Mouse (Mus musculus) urinary bladder, postnatal 4 days (tissue): ENCODE data around the gene Proser2.
A peak's percentile ranks its signal among the peaks of the same experiment; 100 is the strongest.

ENCODE experiments used
- DNase-seq, 2 experiments: peaks; one replicate each; pipeline ENCODE4 v3.0.0; 2021 to 2022; ENCODE audit warnings: low spot score in 2 of 2

The Proser2 gene

GRCm38 (mm10) chr2:6129555-6130355 is at the start of gene Proser2:
TSS of gene Proser2 (minus strand) at chr2:6130211.
- peak; percentile 79 to 81 for DNase-seq

- DNase-seq: no peak
Measured at GRCm38 (mm10) chr2:6179749-6180117, 49.7 kb upstream of the Proser2 start.

- no peak for DNase-seq
Measured at GRCm38 (mm10) chr2:6178901-6179748, 49.1 kb upstream of the Proser2 start.

- no peak for DNase-seq
Measured at GRCm38 (mm10) chr2:6173013-6173412, 43.0 kb upstream of the Proser2 start.

GRCm38 (mm10) chr2:6168560-6168959 is 38.5 kb upstream of the Proser2 start:
- no peak for DNase-seq

- peak; percentile 39 to 79 for DNase-seq
Measured at GRCm38 (mm10) chr2:6167843-6168558, 38.0 kb upstream of the Proser2 start.

GRCm38 (mm10) chr2:6165771-6166170 is 35.8 kb upstream of the Proser2 start:
- DNase-seq: no peak

- DNase-seq: no peak
Measured at GRCm38 (mm10) chr2:6164606-6165290, 34.7 kb upstream of the Proser2 start.

GRCm38 (mm10) chr2:6162366-6163040 is 32.5 kb upstream of the Proser2 start:
- peak; percentile 39 to 61 for DNase-seq

- no peak for DNase-seq
Measured at GRCm38 (mm10) chr2:6159735-6160134, 29.7 kb upstream of the Proser2 start.

GRCm38 (mm10) chr2:6159219-6159618 is 29.2 kb upstream of the Proser2 start:
- no peak for DNase-seq

- no peak for DNase-seq
Measured at GRCm38 (mm10) chr2:6157635-6158034, 27.6 kb upstream of the Proser2 start.

GRCm38 (mm10) chr2:6157208-6157607 is 27.2 kb upstream of the Proser2 start:
- no peak for DNase-seq

GRCm38 (mm10) chr2:6149801-6150200 is 19.8 kb upstream of the Proser2 start:
- no peak for DNase-seq

GRCm38 (mm10) chr2:6146901-6147300 is 16.9 kb upstream of the Proser2 start:
- DNase-seq: no peak

- DNase-seq: no peak
Measured at GRCm38 (mm10) chr2:6146257-6146656, 16.2 kb upstream of the Proser2 start.

- DNase-seq: no peak
Measured at GRCm38 (mm10) chr2:6145611-6146010, 15.6 kb upstream of the Proser2 start.

GRCm38 (mm10) chr2:6142915-6143654 is 13.1 kb upstream of the Proser2 start:
- no peak for DNase-seq

GRCm38 (mm10) chr2:6140572-6141161 is 10.7 kb upstream of the Proser2 start:
- no peak for DNase-seq

- no peak for DNase-seq
Measured at GRCm38 (mm10) chr2:6133871-6134270, 3.9 kb upstream of the Proser2 start.
